Mouse (Mus musculus) Muller cell, postnatal 12 days (primary cell): ENCODE measurements at regions not wholly inside any gene's neighbourhood (a gene's known extent, or its start where the extent isn't known, plus 50 kb on each side); places are given as distances from the start of the nearest gene placed in this dataset.
"Not testable (repeated sequence)": the region's sequence is repeated elsewhere in the genome, so short reads cannot be mapped to it uniquely, and the experiment has no call there.

Experiments used
- DNase-seq: peaks from one replicate; pipeline ENCODE4 v3.0.0-alpha.2; 2015; ENCODE audit errors: inconsistent ontology term

DNA sequence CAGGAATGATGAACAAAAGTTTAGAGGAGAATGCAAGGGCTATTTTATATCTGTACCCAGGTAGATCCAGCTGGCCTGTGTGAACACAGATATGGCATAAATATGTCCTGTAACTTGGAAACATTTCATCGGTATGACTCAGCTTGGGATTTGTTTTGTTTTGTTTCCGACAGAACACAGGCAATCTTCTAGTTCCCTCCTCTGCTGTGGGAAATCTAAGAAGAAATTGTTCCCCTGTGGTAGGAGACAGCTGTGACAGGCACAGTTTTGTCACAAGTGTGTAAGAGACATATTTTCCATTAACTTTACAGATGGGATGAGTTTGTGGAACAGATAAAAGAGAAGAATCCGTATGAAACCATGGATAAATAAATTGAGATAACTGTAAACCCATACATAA lies 687.0 kb downstream of the Tpm3-rs7 start:
- DNase-seq: no peak

DNA sequence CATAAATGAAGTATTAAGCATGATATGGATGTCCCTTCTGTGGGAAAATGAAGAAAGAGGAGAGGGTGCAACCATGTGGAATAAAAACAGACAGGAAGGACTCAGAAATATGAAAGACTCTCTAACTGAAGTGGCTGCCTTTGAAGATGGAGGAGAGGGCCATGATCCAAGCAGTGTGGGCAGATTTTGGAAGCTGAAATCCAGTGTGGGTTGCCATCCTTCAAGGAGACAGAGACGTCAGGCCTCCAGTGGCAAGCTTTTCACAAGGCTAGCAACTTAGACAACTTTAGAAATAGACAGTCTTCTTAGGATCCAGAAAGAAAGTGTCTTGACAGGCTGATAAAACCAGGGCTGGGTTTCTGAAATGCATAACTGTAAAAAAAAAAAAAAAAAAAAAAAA lies 688.0 kb downstream of the Tpm3-rs7 start:
- DNase-seq: no peak

DNA sequence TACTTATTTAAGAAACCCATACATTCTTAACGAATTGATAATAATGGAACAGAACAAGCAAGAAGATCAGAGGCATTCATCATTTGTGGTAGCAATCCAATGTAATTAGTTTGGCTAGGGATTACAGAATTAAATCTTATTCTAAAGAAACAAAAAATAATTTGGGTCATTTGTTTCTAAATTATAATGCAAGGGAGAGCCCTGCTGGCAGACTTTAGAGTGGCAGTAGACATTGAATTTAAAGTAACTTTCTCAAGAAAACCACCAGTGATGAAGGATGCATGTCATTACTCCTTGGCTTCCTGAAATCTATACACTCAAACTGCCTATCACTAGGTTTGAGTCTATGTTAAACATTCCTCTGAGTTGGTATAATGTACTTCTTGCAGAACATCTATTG lies 722.7 kb downstream of the Tpm3-rs7 start:
- DNase-seq: no peak

DNA sequence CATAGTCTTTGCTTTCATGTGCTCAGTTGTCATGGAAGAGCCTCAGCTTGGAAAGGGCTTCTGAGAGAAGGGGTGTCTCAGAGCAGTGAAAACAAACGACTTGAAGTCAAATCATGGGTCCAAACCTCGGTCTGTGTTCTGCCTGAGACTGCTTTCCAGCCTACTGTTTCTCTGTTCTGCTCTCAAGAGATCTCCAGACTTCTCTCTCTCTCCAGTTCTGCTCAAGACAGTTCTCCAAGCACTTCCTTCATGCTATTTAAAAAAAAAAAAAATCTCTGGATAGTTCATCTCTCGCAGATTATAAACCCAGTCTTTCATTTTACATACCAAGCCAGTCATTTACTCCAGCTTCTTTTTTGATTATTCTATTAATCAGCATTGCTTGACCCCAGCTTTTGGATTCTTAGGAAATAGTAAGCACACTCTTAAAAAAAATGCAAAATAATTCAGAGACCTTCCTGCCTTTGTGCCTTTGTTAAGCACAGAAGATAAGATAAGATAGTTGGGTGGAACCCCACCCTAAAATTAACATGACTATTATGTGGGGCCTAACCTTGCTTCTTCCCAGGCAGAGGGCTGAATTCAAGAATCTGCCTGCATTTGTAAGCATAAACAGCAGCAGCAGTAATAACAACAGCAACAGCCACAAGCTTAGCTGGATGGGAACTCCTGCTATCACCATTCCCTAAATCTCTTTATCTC lies 724.4 kb downstream of the Tpm3-rs7 start:
- no peak for DNase-seq

DNA sequence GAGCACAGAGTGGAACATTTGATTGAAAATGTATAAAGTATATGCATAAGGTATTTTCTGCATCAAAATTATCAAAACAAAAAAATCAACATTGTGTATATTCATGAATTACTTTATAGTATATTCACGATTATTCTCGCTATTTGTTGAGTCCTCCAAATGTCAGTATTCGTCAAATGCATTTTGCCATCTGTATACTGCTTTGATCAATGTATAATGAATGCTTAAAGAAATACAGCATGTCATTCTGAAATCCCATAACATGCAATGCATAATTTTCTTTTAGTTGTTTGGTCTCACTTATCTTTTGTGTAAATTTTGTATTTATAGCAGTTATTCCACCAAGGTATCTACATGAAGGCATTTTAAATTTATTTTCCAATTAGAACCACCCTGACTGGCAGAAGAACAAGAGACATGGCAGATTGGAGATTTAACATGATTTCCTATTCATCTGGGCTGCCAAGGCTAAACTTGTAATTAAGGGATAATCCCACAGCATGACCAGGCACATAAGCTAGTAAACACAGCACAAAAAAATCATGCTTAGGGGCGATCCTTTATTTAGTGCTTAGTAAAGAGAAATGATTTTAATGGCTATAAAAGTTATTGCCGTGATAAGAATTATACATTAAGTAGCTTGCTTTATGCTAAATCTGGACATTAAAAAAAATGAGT lies 739.3 kb downstream of the Tpm3-rs7 start:
- DNase-seq: no peak

DNA sequence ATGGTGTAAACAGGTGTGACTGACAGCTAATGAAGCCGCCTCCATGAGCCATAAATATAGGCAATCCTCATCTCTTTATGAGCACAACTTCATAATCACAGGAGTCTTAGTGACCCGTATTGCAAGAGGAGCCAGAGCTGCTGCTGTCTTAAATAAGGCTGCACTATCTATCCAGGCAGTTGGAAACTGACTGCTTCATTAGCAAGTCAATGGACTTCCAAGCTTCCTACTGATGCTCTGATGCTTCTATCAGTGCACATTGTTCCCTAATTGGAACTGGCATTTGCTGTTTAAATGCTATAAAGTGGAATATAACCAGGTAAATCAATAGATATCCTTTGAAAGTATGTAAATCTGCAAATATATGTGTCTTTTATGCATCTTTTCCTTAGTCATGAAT lies 746.9 kb downstream of the Tpm3-rs7 start:
- no peak for DNase-seq

DNA sequence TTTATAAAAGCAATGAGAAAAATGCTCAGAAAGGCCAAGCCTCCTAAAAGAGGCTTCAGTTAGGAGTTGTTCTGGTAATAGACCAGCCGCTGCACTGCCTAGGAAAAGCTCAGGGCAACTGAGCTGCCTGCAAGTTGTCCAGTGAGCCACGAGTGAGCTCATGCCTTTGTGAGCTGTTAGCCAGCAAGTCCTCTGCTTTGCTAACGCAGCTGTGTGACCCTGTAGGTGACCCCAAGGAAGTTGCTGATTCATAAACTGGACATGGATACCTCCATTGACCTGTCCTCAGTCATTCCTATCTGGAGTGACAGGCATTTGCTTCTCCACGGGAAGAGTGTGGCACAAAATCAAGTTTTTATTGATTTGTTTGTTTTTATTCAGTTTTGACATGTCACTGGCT lies 748.2 kb downstream of the Tpm3-rs7 start:
- peak; percentile 1 for DNase-seq

DNA sequence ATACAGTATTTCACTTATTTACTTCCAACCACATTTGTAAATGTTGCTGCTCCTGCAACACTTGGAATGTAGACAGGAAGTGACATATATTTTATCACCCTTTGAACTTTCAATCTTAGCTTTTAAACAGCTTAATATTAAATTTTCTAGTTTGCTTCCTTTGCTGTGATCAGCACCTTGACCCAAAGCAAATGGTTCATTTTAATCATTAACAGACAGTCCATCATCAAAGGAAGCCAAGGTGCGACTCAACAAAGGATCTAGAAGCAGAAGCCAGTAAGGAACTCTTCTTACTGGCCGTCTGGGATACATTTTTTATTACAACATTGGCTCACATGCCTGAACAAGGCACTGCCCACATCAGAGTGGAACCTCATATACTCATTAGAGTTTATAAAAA lies 758.8 kb downstream of the Tpm3-rs7 start:
- no peak for DNase-seq

DNA sequence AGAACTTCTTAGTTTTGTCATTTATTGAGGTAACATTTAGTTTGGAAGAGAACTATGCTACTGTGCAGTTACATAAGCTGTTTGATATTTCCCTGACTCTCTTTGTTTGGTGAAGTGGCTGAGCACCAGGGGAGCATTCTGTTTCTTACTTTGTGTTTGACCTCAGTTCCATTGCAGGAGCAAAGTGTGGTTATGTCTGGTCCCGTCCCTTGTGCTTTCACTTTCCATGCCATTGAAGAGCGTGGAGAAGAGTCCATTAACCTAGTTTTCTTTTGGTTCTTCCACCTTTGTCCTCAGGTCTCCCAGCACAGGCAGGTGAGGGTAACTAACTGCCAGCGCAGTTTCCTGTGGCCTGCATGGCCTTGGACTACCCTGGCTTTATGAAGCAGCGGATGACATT lies 759.6 kb downstream of the Tpm3-rs7 start:
- no peak for DNase-seq

DNA sequence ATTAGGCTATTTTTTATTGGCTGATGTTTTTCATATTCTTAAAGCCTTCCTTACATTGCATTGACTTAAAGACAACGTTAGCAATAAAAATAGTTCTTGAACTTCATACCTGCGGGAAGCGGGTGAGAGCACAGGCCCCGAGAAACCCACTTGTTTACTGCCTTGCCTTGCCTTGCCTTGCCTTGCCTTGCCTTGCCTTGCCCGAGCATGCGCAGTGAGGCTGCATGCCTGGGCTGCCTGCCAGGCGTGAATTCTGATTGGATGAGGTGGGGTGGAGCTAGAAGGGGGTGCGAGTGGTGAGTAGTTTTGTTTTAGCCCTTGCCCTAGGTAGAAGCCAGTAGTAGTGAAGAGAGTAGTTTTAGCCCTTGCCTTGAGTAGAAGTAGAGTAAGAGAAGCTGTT lies 792.4 kb downstream of the Tpm3-rs7 start:
- DNase-seq: no peak

DNA sequence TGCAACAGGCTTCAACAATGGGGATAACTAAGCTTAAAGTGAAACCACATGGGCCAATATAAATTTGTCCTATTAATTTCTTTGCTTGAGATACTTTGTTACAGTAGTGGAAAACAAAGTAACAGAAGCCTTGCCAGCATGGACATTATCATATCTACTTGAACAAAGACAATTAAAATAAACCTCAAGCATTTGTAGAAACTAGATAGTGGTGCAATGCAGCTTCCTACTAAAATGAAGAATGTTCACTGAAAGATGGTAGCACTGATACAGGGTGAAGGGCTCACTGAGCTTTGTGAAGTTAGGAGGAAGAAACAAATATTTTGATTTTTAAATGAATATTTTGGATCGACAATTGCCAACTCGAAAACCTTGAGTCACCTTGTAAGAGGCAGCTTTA lies 814.1 kb downstream of the Tpm3-rs7 start:
- DNase-seq: no peak

DNA sequence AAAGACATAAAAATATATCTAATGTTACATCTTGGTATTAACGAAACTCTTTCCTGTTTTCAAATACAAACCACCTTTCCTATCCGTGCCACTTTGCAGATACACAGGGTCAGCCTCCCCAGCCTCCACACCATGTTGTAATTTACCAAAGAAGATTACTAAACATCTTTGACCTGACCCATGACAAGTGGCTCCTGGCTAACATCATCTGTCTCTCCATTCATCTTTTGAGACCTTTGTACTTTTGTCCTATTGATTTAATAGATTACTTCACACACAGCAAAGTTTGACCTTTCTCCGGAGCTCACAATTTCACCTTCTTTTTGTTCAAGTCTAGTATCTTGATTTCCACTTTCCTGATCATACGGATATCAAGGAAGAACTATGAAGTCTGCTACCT lies 851.6 kb downstream of the Tpm3-rs7 start:
- no peak for DNase-seq

DNA sequence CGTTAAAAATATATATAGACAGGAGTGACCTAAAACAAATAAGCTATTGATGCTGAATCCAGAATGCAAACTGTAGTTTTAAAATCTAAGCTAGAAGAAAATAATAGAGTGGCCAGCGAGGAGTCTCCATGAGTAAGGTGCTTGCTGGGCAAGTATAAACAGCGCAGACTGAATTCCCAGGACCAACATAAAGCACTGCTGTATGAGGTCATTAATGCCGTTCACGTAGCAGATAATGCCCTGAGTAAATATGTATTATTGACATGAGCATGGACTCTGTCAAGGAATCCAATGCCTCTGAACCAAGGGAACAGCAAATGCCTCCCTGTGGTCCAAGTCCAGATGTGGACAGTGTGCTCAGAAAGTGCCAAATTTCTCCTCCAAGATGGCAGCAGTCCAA lies 876.4 kb upstream of the Gpc5 start:
- no peak for DNase-seq

DNA sequence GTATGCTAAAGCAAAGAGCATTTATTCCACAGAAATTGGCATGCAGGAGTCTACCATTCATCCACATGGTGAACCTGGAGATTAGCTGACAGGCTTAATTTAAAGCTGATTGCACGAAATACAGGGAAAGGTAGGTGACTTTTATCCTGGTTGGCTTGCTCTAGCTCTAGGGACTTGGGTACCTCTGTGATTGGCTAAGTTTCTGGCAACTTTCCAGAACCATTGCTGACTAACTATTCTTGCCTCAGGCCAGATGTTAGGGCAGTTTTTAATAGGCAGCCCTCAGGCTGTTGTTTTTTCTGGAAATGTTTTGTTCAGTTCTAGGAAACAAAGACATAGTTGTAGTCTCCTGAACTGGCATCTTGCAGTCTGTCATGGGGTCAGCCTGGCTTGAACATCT lies 871.1 kb upstream of the Gpc5 start:
- no peak for DNase-seq

DNA sequence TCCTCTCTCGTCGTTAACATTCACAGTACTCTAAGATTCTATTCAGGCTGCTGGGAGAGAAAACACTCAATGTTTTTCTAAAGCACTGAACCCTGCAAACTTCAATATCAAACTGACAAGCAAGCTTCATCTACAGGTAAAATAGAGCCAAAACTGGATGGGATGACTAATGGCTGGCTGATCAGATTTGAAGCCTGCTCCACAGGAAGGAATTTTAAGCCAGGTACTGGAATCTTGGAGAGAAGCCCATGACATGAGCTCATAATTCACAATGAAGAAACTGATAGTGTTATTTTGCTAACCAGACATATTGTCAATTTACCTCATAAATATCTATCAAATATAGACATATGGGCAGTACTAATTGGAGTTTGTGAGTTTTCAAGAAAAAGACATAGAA lies 861.3 kb upstream of the Gpc5 start:
- DNase-seq: no peak

DNA sequence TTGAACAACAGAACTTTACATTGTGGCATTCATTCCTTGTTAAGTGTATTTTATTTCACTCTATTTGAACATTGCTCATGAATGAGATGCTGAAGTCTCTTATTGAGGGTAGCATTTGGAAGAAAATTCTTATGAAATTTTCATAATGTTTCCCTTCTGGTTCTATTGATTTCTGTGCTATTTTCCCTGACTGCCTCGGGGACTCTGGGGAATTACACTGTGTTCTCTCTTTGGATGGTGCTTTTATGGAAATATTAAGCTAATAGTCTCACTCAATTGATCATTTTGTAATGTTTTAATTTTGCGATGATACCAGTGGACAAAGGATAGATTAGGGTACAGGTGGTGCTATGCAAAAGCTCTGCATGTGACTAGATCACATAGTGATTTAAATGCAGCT lies 837.0 kb upstream of the Gpc5 start:
- no peak for DNase-seq

DNA sequence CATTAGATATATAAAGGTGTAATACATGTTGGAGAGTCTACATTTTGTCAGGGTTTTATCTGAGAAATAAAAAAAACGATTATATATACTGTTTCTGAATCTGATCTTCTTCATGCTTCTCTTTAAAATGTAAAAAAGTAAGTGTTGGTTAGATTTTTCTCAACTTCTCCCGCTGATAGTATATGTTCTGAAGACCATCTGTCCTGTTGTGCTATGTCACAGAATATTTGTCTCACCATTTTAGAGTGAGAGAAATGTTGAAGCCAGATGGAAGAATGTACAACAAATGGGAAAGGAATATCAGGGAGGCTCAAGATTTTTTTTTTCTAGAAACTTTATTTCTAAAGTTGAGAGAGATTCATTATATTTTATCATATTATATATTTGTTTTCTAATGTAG lies 830.4 kb upstream of the Gpc5 start:
- DNase-seq: no peak

DNA sequence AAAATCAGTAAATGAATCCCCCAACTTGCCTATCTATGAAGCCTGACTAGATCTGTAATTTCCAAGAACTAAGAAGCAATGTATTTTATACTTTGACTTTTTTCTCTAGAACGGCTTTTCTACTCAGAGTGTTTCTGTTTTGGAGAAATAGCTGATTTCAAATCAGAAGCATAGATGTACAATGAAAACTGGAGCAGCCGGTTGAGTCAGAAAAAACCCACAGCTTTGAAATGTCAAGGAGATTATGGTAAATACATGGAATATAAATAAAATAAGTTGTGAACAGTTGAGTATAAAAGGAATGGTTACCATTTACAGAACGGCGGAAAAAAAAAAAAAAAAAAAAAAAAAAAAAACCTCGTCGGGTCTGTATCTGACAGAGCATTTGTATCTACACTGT lies 791.4 kb upstream of the Gpc5 start:
- DNase-seq: no peak

DNA sequence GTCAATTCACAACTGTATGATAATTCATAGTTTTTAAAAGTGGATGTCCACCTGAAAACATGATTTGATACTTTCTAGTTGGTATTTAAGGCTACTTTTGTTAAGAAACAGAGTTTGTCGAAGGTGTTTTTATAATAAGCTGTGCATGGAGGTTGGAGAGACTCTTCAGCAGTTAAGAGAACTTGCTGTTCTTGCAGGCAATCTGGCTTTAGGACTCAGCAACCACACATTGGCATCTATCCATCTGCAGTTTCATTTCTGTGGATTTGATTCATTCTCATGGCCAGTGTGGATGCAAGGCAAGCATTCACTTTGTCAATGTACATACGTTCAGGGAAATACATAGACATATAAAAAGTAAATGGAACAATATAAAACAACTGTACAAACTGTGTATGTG lies 784.5 kb upstream of the Gpc5 start:
- DNase-seq: no peak

DNA sequence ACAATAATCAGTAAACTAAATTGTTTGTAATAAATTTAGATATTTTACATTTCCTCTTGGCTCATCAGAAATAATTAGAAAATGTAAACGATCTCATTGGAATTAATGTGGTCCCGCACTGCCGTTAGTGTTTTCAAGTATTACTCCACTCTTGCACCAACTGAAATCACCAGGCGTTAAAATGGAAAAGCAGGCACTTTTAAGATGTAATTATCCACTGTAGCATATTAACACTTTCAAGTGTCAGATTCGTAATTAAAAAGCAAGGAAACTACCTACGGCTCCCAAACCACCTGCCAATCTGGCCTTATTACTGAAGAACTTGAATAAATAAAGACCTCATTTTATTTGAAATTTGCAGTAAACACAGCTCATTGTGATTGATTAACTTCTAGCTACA lies 759.4 kb upstream of the Gpc5 start:
- DNase-seq: no peak

DNA sequence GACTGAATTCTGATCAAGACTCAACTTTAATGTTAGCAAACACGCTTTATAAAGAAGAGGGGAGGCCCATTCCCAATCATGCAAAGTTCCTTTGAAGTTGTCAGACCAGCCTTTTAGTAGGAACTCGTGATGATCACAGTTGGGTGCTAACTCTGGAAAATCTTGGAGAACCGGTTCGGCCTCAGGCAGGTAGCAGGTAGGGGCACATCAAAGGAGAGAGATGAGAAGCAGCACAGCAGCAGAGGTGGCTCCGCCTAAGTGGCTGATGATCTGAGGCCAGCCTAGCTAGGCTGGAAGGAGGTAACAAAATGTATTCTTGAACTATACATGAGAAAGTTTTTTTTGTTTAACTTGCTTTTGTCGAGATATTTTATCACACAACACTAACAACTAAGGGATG lies 742.7 kb upstream of the Gpc5 start:
- no peak for DNase-seq

DNA sequence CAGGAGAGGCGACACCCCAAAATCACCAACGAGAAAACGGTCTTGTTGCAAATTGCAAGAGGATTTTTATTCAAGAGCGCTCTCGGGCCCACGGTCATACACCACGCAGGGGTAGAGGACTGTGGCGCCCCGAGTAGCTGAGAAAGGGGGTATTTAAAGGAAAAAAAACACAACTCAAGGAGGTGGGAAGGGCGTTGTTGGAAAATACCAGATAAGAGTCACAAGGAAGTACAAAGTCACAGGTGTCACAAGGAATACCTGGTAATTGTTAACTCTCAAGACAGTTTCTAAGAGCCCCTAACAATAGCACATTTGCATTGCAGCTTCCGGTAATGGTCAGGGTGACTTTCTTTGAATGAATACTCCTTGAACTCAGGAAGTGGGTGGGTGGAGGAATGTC lies 742.2 kb upstream of the Gpc5 start:
- DNase-seq: not testable (repeated sequence)

DNA sequence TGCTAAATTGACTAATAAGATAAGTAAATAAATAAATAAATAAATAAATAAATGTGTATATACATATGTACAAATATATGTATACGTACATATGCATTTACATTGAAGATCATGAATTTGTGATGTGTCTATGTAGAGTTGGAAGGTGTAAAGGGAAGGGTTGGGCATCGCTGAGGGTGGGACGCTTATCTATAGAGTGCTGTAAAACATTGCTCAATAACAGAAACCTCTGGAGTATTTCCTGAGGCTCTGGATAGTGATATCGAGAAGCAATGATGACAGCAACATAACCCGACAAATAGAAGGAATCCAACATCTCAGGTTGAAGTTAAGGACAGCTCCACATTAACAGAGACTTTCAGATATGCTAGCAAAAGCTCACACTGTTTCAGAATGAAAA lies 739.7 kb upstream of the Gpc5 start:
- no peak for DNase-seq

DNA sequence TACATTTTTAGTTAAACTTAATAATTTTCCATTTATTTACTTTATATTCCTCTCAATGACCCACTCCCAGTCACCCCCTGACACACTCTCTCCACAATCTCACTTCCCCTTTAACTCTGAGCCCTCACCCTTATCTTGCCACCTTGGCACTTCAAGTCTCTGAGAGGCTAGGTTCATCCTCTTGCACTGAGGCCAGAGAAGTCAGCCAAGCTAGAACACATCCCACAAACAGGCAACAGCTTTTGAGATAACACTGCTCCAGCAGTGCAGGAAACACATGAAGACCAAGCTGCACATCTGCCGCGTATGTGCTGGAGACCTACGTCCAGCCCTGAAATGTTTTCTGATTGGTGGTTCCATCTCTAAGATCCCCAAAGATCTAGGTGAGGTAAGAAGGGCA lies 717.2 kb upstream of the Gpc5 start:
- no peak for DNase-seq
